Mouse (Mus musculus) adrenal gland, postnatal 10 days (tissue): Measurements from ENCODE around the gene Edem1. TPM values are rescaled to one million over a fixed set of nuclear protein-coding genes. Genes with fewer than 3 reads are reported as not detected.
"Not testable (repeated sequence)": the region's sequence is repeated elsewhere in the genome, so short reads cannot be mapped to it uniquely, and the experiment has no call there.

Source experiments
- DNase-seq: peaks from one replicate; pipeline ENCODE4 v3.0.0; 2021; ENCODE audit warnings: mixed read lengths
- total RNA-seq, 2 experiments: library from RNA; stranded (reverse); gene quantifications; 2 replicates each; pipeline ENCODE4 v1.2.3; 2021

Gene Edem1
- total RNA-seq, 2 experiments from 2014 or later: 55.7 to 56.7 TPM

DNA sequence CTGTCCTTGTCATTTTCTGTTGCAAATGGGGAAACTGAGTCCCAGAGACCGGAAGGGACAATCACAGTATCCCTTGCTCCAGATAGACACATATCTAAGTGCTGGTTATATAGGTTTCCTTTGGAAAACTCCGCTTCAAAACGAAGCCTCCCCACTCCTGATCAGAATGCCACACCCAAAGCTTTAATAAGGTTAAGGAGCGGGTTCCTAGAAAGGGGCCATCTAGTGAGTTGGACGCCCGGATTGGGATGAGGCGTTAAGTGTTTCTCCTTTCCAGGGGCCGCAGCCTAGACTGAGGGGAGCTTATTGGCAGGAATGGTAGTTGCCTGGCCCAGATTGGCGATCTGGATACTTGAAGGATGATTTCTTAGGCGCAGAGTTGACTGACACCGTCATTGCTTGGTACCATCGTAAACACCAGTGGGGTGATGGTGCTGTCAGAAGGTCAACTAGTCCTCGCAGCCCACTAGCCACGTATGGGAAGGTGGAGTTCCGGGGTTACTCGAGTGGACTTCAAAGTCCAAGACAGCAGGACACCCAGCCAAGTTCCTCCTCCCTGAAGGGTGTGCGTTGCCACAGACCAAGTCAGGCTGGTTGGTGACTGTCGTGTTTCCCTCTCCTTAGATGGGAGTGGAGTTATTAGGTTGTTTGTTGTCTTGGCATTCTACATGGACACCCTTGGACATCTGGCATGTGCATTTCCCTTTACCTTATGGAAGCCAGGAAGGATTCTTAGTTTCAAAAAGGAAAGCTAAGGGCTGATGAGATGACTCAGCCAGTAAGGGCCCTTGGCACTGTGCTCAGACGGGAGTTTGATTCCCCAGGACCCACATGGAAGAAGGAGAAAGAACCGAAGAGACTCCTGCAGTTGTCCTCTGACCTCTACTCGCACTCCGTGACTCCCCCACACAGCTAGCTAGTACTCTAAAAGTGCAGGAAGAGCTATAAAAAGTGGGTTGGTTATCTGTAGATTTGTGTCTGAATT is 1.2 kb downstream of the Edem1 start:
- peak; percentile 65 for DNase-seq

DNA sequence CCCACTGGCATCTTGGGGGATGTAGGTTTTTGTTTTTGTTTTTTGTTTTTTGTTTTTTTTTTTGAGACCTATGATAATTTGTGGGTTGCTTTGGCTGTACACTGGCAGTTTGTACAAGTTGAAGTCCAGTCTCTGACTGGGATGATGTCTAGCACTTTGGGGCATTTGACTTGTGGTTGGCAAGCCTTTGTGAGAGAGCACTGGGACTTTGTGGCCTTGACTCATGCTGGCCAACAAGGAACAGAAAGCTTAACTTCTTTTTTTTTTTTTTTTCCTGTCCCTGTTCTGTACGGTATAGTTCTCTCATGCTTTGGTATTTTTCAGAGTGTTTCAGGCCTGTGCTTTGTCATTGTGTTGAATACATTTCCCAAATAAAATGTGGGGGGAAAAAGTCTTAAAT is 3.7 kb downstream of the Edem1 start:
- no peak for DNase-seq

DNA sequence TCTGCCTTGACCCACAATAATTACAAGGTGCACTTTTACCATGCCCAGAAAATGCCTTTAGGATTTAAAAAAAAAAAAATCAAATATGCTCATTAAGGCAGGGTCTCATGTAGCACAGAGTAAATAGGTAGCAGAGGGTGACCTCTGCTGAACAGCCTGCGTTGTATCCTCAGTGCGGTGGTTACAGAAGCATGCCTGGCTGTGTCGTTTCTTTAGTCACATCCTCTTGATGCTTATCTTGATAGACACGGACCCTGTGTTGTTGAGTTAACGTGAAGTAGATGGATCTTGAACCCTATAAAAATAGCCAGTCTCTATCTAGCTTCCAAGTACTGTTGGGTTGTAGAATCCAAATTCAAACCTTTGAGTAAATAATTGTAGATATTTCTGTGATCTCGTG is 4.5 kb downstream of the Edem1 start:
- no peak for DNase-seq

DNA sequence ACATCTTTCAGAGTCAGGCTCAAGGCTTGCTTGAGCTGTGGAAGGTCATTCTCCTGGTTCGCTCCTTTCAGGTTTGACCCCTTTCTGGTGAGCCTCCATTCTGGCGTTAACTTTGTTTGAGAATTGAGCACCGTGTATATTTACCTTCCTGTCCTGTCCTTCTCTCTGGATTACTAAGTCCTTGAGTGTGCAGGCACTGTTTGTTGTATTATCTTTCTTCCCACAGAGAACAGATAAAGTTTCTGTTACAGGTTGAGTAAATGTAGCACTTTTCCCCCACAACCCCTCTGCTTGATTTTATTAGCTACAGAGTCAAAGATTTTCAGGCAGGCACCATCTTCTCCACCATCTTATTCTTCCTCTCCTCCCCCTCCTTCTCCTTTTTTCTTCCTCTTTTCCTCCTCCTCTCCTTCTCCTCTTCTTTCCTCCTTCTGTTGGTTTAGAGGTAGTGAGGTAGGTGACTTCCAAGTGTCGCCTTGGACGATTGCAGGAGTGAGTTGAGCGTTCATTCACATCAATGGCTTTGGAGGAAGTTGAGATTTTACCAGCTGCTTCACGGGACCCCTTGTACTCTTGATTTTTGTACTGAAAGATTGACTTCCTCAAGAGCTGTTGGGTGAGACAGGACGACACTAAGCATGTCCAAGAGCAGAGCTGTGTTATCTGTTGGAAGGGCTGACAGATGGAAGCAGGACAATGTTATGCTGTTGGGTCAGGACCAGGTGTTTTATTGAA is 5.7 kb downstream of the Edem1 start:
- no peak for DNase-seq

DNA sequence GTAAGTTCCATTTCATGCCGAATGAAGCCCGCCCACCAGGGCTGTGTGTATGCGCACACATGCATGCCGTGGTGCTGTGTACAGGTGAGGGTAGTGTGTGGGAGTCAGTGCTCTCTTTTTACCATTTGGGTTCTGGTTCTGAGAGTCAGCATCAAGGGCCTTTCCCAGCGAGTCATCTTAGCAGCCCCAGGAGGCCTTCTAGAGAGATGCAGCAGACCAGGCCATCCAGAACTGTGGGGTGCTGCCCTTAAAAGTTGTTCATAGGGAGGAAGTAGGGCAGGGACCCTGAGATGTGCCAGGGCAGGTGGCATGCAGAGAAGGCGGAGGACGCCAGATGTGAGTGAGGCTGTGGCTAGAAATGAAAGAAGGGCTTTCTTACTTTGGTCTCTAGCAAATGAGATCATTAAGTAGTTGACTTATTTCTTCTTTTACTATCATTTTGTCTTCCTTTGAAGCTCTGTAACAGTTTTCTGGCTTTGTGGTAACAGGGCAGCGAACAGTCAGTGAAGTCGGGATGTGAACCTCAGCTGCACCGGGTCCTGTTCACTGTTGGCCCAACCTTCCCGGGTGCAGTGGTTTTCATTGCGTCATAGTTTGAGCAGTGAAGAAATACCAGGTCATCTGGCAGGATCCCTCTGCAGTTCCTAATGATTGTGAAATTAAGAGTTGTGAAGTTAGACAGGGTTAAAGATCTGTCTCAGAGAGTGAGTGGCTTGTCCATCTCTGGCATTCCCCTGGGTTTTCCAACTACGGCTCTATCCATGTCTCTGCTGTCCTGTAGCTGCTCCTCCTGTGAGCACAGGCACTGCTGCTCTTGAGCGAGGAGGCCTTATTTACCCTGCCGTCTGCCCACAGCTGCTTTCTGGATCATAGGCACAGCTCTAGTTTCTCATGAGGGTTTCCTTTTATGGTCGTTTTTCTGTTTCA is 7.6 kb downstream of the Edem1 start:
- peak; percentile 69 for DNase-seq

DNA sequence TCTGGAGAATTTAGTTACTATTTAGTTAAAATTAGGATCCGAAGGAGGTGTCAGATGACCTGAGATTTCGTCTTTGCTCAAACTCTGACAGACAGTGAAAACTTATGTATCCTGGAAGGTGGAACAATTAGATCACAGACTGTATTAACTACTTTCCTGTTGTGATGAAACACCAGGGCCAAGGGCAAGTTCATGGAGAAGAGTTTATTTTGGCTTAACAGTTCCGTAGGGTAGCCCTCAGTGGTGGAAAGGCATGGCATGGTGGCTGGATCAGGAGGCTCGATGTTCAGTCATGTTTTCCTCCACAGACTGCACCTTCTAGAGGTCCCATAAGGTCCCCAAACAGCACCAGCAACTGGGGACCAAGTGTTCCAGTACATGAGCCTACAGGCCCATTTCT is 8.6 kb downstream of the Edem1 start:
- no peak for DNase-seq

DNA sequence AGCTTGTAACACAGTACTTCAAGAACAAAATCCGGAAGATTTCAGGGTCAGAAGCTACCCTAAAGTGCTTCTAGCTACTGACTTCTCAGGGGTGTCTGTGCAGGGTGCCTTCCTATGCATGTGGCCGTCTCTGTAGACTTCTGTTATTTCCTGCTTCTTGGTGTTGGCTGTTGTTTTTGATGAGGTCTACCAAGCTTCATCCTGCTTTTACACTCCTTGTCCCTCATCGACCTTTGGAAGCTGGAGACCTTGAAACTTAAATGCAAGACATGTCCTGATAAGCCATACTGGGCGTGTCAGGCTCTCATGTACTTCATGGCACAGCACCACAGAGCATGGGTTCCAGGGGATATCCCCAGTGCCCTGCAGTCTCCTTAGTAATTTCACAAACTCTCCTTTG is 9.5 kb downstream of the Edem1 start:
- DNase-seq: no peak

DNA sequence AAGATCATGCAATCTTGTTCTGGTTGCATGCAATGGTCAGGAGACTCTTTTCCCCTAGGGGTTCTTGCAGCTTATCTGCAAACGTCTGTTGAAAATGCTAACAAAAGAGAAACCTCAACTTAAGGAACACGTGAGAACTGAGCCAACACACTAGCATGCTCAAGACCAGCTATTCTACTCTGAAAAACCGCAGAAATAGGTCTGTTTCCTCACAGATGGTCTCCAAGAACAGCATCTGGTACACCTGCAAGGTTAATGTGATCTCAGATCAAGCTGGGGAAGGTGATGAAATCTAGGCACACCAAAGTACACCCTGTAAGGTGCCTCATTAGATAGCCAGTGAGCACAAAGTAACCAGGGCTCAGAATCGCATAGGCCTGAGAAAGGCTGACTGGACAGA is 11.0 kb downstream of the Edem1 start:
- no peak for DNase-seq

DNA sequence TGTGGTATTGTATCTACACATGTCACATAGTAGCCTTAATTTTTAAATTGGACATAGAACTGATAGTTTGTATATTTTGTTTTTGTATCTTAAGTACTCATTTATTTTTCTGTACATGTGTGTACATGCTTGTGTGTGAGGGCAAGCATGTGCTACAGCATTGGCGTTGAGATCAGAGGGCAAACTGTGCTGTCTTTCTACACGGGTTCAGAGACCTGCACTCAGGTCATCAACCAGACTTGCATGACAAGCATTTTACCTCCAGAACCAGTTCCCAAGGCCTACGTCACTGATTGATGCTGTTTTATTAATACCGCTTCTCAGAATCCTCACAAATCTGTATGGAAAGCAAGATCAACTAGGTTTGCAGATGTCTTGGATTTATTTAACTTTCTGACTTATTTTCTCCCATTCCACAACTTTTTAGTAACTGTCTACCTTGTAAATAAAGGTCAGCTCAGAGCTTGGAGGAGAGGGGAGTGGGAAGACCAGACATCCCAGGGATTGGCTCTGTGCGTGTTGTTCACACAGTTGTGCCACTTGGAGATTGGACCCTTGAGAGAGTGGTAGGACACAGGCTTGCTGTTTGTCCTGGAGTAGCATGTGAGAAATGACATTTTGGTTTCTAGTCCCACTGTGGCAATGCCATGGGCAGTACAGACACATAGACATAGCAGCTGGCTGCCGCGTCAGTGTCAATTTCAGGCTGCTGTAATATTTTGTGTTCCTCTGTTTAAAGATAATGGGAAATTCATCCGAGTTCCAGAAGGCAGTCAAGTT is 12.6 kb downstream of the Edem1 start:
- no peak for DNase-seq

DNA sequence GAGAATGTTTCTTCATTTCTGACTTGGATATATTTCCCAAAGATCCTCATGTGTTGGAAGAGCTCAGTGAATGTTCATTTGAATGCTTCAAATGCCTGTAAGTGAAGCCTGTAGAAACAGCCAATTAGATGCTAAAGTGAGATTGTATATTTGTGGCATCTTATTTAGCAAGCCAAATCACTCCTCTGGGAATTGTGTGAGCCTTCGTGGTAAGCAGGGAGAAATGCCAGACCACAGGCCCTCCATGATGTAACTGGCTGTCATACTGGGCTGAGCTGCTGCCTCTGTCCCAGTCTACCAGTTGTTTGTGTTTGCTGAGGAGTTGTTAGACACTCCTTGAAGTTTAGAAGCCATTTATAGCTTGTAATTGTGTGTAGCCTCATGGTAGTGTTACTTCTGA is 15.2 kb downstream of the Edem1 start:
- DNase-seq: peak; percentile 27

DNA sequence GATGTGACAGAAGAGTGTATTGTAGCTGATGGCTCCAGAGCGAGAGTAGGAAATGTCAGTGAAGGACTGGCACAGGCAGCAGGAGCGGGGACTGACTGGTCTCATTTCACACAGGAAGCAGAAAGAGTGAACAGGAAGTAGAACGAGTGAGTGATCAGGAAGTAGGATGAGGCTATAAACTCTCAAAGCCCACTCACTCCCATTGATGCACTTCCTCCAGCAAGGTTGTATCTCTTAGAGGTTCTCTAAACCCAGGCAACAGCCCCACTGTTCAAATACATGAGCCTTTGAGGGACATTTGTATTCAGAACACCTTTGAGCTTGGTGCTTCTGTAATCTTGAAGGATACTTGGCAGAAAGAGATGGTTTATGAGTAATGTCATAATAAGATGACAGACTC is 15.7 kb downstream of the Edem1 start:
- DNase-seq: no peak

DNA sequence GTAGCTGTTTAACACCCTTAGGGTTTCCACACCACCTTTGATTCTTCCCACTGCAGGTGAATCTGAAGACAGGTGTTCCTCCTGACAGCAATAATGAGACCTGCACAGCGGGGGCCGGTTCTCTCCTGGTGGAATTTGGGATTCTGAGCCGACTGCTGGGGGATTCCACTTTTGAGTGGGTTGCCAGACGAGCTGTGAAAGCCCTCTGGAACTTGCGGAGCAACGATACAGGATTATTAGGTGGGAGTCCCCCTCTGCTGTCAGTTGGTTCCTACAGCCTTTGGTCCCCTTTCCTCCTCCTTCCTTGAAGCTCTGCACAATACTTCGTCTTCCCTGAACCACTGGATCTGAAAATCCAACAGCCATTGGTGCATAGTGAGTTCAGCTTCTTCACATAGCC is 16.3 kb downstream of the Edem1 start:
- no peak for DNase-seq

DNA sequence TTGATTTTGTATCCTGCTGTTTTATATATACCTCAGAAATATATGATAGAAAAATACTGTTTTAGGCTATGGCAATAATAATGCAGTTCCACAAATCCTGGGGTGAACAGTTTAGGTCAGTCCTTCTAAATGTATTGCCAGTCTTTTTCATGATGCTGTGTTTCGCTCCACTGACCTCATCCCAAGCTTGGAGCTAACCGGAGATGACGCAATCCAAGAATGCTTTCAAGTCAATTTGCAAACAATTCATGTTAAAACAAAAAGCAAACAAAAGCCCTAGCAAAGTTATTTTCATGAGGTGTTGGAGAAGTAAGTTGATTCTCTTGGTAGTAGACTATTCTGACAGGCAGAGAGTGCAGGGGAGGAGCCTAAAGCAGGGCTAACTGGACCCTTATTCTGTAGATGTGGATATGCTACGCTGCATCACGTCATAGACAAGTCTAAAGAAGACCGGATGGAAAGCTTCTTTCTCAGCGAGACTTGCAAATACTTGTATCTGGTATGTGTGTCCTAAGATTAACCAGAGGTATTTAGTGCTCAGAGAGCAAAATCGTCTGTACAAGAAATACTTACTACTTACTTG is 23.7 kb downstream of the Edem1 start:
- DNase-seq: no peak

DNA sequence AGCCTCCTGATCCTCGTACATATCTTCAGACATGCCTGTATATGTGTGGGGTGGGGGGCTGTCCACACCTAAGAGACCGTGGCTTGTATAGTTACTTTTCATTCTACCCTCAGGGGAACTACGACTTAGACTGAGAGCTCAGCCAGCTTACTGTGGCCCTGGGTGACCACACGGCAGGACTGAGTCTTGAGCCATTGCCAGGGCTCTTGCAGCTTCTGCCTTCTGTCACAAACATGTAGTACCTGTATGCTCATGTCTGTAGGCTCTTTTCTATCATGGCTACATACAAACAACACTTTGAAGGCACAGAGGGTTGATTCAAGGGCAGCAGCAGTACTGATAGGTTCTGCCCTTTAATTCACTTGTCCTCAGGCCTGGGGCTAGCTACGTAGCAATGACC is 24.5 kb downstream of the Edem1 start:
- DNase-seq: no peak

DNA sequence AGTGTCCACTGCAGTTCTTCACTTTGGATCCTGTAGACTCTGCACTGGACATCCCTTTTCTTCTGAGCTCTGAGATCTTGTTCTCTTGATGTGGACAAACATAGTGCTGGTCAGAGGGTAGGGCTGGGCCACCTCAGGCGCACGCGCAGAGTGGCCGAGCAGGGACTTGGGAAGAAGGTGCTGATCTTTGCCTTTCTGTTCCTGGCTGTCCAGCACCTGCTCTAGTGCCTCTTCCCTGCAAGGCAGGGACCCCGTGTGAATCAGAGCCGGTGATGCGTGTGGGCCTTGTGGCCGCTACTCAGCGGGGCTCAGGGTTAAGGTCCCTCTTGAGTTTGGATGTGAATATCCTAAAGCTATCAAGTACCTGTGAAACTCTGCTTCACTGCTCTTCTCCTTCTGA is 30.1 kb downstream of the Edem1 start:
- no peak for DNase-seq

DNA sequence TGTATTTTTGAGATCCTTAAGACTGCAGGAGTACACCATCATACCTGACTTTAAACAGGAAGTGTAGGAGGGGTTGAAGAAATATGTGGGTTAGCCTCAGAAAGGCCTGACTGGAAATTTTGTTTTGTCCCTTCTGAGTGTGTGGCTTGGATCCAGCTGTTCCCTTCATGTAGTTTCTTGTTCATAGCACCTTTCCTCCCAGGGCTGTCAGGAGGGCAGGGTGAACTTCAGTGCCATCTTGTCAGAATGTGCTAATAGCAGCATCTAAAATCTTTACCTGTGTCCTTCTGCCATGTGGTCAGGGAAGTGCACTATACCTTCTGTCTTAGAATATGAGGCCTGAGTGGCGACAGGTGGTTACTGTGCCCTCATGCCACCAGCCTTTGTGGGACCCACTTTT is 32.8 kb downstream of the Edem1 start:
- DNase-seq: no peak

DNA sequence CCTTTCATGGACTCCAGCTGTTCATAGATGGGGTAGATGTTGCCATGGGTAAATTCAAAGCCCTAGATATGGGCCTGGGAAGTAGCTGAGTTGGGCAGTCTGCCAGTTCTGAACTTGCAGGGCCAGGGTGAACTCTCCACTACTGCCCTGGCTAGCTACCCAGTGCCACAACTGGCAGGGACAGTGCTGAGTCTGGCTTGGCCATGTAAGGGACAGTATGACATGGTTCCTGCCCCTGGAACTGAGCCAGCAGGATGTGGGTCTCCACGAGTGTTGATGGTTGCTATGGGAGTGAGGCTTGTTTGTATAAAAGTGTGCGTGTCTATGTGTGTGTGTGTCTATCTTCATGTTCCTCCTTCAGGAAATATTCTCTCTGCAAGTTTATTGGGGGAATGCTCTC is 34.1 kb downstream of the Edem1 start:
- peak; percentile 60 for DNase-seq

DNA sequence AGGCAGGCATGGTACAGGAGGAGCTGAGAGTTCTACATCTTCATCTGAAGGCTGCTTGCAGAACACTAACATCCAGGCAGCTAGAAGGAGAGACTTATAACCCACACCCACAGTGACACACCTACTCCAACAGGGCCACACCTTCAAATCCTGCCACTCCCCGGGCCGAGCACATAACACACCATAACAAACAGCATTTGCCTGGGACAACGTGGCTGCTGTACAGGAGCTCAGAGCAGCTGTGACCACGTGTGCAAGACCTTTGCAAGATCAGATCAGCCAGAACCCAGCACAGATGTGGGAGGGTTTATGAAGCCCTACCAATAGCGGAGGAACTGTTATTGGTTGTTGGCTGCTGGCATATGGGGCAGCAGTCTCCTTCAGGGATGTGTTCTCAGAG is 37.9 kb downstream of the Edem1 start:
- no peak for DNase-seq

DNA sequence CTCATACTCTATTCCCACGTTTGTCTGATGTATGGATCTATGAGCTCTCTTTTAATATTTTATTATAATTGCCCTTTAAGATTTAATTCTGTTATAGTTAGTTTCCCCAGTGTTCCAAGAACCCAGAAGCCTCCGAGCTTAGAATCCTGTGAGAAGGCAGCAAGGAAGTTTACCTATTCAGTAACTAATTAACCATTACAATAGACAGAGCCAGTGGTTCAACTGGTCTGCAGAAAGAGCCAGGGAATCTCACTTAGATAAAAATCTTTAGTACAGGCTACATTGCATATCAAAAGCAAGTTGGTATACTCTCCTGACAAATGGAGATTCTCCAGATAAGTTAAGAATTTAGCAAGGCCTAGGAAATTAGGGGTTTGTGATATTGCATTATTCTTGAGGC is 40.6 kb downstream of the Edem1 start:
- DNase-seq: not testable (repeated sequence)

DNA sequence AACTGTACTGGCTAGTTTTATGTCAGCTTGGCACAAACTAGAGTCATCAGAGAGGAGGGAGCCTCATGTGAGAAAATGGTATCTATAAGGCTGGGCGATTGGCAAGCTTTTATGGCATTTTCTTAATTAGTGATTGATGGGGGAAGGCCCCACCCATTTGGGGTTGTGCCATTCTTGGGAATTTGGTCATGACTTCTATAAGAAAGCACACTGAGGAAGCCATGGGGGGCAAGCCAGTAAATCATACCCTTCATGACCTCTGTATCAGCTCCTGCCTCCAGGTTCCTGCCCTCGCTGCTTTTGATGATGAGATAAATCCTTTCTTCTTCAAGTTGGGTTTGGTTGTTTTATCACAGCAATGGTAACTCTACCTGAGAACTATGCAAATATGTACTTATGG is 42.0 kb downstream of the Edem1 start:
- no peak for DNase-seq

DNA sequence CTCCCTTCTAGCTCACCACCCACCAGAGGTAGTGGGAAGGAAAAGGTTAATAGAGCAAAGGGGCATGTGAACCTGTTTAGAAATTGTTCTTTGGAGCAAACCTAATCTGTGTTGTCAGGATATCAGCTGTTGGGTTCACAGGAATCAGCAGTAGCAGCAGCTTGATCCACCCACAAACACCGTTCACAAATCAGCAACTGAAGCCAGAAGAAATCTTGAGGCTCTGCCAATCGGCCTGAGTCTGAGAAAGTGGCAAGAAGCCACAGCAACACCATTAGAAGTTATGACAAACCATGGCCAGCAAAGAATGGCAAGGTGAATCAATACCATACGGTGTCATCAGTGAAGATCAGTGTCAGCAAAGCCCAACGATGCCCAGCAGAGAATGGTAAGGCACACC is 42.8 kb downstream of the Edem1 start:
- peak; percentile 24 for DNase-seq
